Mouse (Mus musculus) left cerebral cortex, adult 8-10 months (tissue): ENCODE measurements around the gene Ccdc177. TPM values are rescaled to one million over a fixed set of nuclear protein-coding genes. Genes with fewer than 3 reads are reported as not detected.
A peak's percentile ranks its signal among the peaks of the same experiment; 100 is the strongest.

Experiments used
- DNase-seq, 2 experiments: peaks; one replicate each; pipeline ENCODE4 v3.0.0; 2022; ENCODE audit warnings: low spot score in 2 of 2
- total RNA-seq, 4 experiments: library from RNA; stranded (reverse); gene quantifications; 2 replicates each; pipeline ENCODE4 v1.2.4; 2022

The Ccdc177 gene
- total RNA-seq, 4 experiments from 2014 or later, result 12.9 to 14.9 (median 13.8) TPM

- no peak for DNase-seq
These were observed 25.1 kb upstream of the Ccdc177 start for GRCm38 (mm10) chr12:80785597-80785996.

GRCm38 (mm10) chr12:80785005-80785404 is 24.5 kb upstream of the Ccdc177 start:
- DNase-seq, result no peak

- DNase-seq, result no peak
These were observed 23.4 kb upstream of the Ccdc177 start for GRCm38 (mm10) chr12:80783889-80784288.

GRCm38 (mm10) chr12:80782892-80783291 is 22.4 kb upstream of the Ccdc177 start:
- DNase-seq, result no peak

GRCm38 (mm10) chr12:80782190-80782589 is 21.7 kb upstream of the Ccdc177 start:
- no peak for DNase-seq

GRCm38 (mm10) chr12:80779760-80780159 is 19.3 kb upstream of the Ccdc177 start:
- DNase-seq, result no peak

- DNase-seq, result no peak
These were observed 17.9 kb upstream of the Ccdc177 start for GRCm38 (mm10) chr12:80778188-80778936.

GRCm38 (mm10) chr12:80776046-80776634 is 15.7 kb upstream of the Ccdc177 start:
- no peak for DNase-seq

GRCm38 (mm10) chr12:80774786-80775185 is 14.3 kb upstream of the Ccdc177 start:
- no peak for DNase-seq

GRCm38 (mm10) chr12:80769697-80770096 is 9.2 kb upstream of the Ccdc177 start:
- peak in 1 of 2 experiments; percentile 65 for DNase-seq

GRCm38 (mm10) chr12:80764116-80764515 is 3.6 kb upstream of the Ccdc177 start:
- DNase-seq, result no peak

- DNase-seq, result no peak
These were observed 2.5 kb upstream of the Ccdc177 start for GRCm38 (mm10) chr12:80762982-80763381.

GRCm38 (mm10) chr12:80759713-80760395 is 633 bp downstream of the Ccdc177 start:
- DNase-seq, result peak; percentile 31 to 53

- no peak for DNase-seq
These were observed 1.1 kb downstream of the Ccdc177 start for GRCm38 (mm10) chr12:80759387-80759712.

GRCm38 (mm10) chr12:80758559-80759386 is 1.7 kb downstream of the Ccdc177 start:
- no peak for DNase-seq

- no peak for DNase-seq
These were observed 2.5 kb downstream of the Ccdc177 start for GRCm38 (mm10) chr12:80757751-80758558.

GRCm38 (mm10) chr12:80751556-80751955 is 8.9 kb downstream of the Ccdc177 start:
- DNase-seq, result no peak

- DNase-seq, result no peak
These were observed 14.3 kb downstream of the Ccdc177 start for GRCm38 (mm10) chr12:80746031-80746813.

- no peak for DNase-seq
These were observed 15.9 kb downstream of the Ccdc177 start for GRCm38 (mm10) chr12:80744614-80745013.

- no peak for DNase-seq
These were observed 21.0 kb downstream of the Ccdc177 start for GRCm38 (mm10) chr12:80739482-80739881.
